Mouse (Mus musculus) ES-Bruce4 (cell line): ENCODE results near the gene Gm35315.
A peak's percentile ranks its signal among the peaks of the same experiment; 100 is the strongest.

Experiments
- CTCF ChIP-seq: IDR thresholded peaks from one replicate; pipeline ENCODE4 v1.8.1; 2011; ENCODE audit warnings: low read depth, low read length
- POLR2A ChIP-seq: IDR thresholded peaks from one replicate; pipeline ENCODE4 v1.8.1; 2011; ENCODE audit warnings: low read length; ENCODE audit not compliant: insufficient read depth

GRCm38 (mm10) chr5:110094030-110094846 is at the start of gene Gm35315:
- no peak for TF ChIP-seq CTCF
- peak; percentile 88 for TF ChIP-seq POLR2A
